Mouse (Mus musculus) lung, adult 2 months (tissue): Measurements from ENCODE around the gene Vwa3b. TPM values are rescaled to one million over a fixed set of nuclear protein-coding genes. Genes with fewer than 3 reads are reported as not detected.

ENCODE experiments used
- DNase-seq: peaks from one replicate; pipeline ENCODE4 v3.0.0; 2022
- H3K4me1 ChIP-seq: fragments of 200-500 bp; 2 replicates; pipeline ENCODE4 v1.6.1; 2011; ENCODE audit warnings: low read length; ENCODE audit not compliant: control insufficient read depth, insufficient read depth
- H3K4me3 ChIP-seq: fragments of 200-500 bp; replicated peaks from 2 replicates; pipeline ENCODE3; 2011; ENCODE audit warnings: low read depth, mild to moderate bottlenecking, control low read depth, low read length; ENCODE audit errors: extremely low read depth
- CTCF ChIP-seq: fragments of 200-500 bp; IDR thresholded peaks from 2 replicates; pipeline ENCODE4 v1.5.1; 2011; ENCODE audit warnings: mild to moderate bottlenecking, low read length, control low read depth; ENCODE audit not compliant: insufficient read depth
- POLR2A ChIP-seq: fragments of 200-500 bp; IDR thresholded peaks from 2 replicates; pipeline ENCODE4 v1.6.1; 2011; ENCODE audit warnings: low read depth, mild to moderate bottlenecking, control low read depth, low read length, borderline replicate concordance; ENCODE audit errors: extremely low read depth
- WGBS: fragments of 180-500 bp; shearing (Covaris S2); methylation state at CpG from one replicate; pipeline ENCODE4 v1.1.7; 2018; 5-methylcytosine and 5-hydroxymethylcytosine counted together
- polyA plus RNA-seq: library from polyadenylated mRNA; depleted of rRNA; stranded (reverse); fragments of >200 nt; gene quantifications from 2 replicates; pipeline ENCODE4 v1.2.3, GENCODE M21; 2012

The Vwa3b gene
- polyA plus RNA-seq, 1 experiment = 2.4 TPM

- DNase-seq = no peak
- H3K4me3 ChIP-seq = no peak overlapping the region
- H3K4me1 ChIP-seq = no peaks in the 10 kb centered on the region
- no peak for TF ChIP-seq CTCF
- no peak for TF ChIP-seq POLR2A
Observed at GRCm38 (mm10) chr1:37131146-37131545, 104.8 kb downstream of the Vwa3b start.

- WGBS = 54% methylated on average over 7 of the region's 7 CpGs
- Histone ChIP-seq H3K4me1 (no peaks in the 10 kb centered on the region), H3K4me3 (no peak overlapping the region)
- TF ChIP-seq CTCF (no peak), POLR2A (no peak)
- DNase-seq = no peak
Observed at GRCm38 (mm10) chr1:37132433-37132832, 106.0 kb downstream of the Vwa3b start.

GRCm38 (mm10) chr1:37145966-37146365, 119.6 kb downstream of the Vwa3b start:
- no peaks in the 10 kb centered on the region for H3K4me1 ChIP-seq
- no peak overlapping the region for H3K4me3 ChIP-seq
- WGBS = 36% methylated on average over 4 of the region's 4 CpGs
- TF ChIP-seq CTCF (no peak), POLR2A (no peak)
- DNase-seq = no peak

- no peak for DNase-seq
- Histone ChIP-seq H3K4me1 (no peaks in the 10 kb centered on the region), H3K4me3 (no peak overlapping the region)
- WGBS = 84% methylated on average over 7 of the region's 7 CpGs
- TF ChIP-seq POLR2A (no peak), CTCF (no peak)
Observed at GRCm38 (mm10) chr1:37149866-37150265, 123.5 kb downstream of the Vwa3b start.

GRCm38 (mm10) chr1:37151896-37152295, 125.5 kb downstream of the Vwa3b start:
- TF ChIP-seq POLR2A (no peak), CTCF (no peak)
- Histone ChIP-seq H3K4me3 (no peak overlapping the region), H3K4me1 (no peaks in the 10 kb centered on the region)
- no peak for DNase-seq
- WGBS = 89% methylated on average over 9 of the region's 9 CpGs

GRCm38 (mm10) chr1:37166066-37166465, 139.7 kb downstream of the Vwa3b start:
- 47% methylated on average over 6 of the region's 6 CpGs for WGBS

GRCm38 (mm10) chr1:37167918-37168317, 141.5 kb downstream of the Vwa3b start:
- Histone ChIP-seq H3K4me3 (no peak overlapping the region), H3K4me1 (no peaks in the 10 kb centered on the region)
- DNase-seq = no peak
- TF ChIP-seq CTCF (no peak), POLR2A (no peak)
- WGBS = 72% methylated on average over 7 of the region's 7 CpGs

More at GRCm38 (mm10) chr1:37166066-37166465, 139.7 kb downstream of the Vwa3b start:
- Histone ChIP-seq H3K4me1 (no peaks in the 10 kb centered on the region), H3K4me3 (no peak overlapping the region)
- DNase-seq = no peak
- no peak for TF ChIP-seq CTCF
- TF ChIP-seq POLR2A = no peak

- Histone ChIP-seq H3K4me3 (no peak overlapping the region), H3K4me1 (no peaks in the 10 kb centered on the region)
- 76% methylated on average over 2 of the region's 2 CpGs for WGBS
- no peak for DNase-seq
- no peak for TF ChIP-seq POLR2A
Observed at GRCm38 (mm10) chr1:37177874-37178273, 151.5 kb downstream of the Vwa3b start.

- DNase-seq = no peak
- H3K4me3 ChIP-seq = no peak overlapping the region
- no peak for TF ChIP-seq POLR2A
- TF ChIP-seq CTCF = no peak
- WGBS = 64% methylated on average over 5 of the region's 5 CpGs
- no peaks in the 10 kb centered on the region for H3K4me1 ChIP-seq
Observed at GRCm38 (mm10) chr1:37179852-37180251, 153.5 kb downstream of the Vwa3b start.

- H3K4me1 ChIP-seq = no peaks in the 10 kb centered on the region
- H3K4me3 ChIP-seq = no peak overlapping the region
- DNase-seq = no peak
- TF ChIP-seq POLR2A (no peak), CTCF (no peak)
- 75% methylated on average over 6 of the region's 6 CpGs for WGBS
Observed at GRCm38 (mm10) chr1:37187050-37187449, 160.7 kb downstream of the Vwa3b start.
